Mouse (Mus musculus) stomach, postnatal 0 days (tissue): Measurements from ENCODE around the gene Enah.

Experiments
- CTCF ChIP-seq: IDR thresholded peaks from 2 replicates; pipeline ENCODE4 v1.5.1; 2016; ENCODE audit warnings: antibody characterized with exemption, low read depth, mild to moderate bottlenecking, moderate library complexity
- EP300 ChIP-seq: optimal IDR thresholded peaks from 2 replicates; pipeline ENCODE3; 2016; ENCODE audit warnings: antibody characterized with exemption

DNA sequence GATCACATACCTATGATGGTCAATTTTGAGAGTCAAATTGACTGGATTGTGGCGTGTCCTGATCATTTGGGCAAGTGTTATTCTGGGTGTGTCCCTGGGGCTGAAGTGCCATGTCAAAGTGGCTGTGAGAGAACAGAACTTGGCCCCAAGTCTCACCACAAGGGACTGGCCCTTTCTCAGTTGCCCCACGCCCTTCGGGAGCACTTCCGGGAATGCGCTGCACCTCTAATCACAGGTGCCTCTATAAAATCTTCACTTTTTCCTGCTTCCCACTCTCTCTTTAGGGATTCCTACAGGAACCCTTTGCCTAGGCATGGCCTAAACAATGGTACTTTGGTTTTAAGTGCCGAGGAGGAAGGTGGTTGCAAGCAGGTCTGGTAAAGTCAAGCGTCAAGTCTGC, 130.1 kb downstream of the Enah start:
- TF ChIP-seq CTCF, result no peak
- TF ChIP-seq EP300, result no peak
